ENCODE assay signal across 8 mouse cellular contexts in genomic region chr5:117115836-117116366, GRCm38 (mm10). TPM values are rescaled to one million over a fixed set of nuclear protein-coding genes. Genes with fewer than 3 reads are reported as not detected.
DNase-seq lines count a peak whose midpoint lies in the region; ATAC-seq and TF ChIP-seq lines count a peak whose summit lies in the region.

TSS of gene Suds3 (minus strand) at chr5:117116113.

- intact Hi-C loops in heart, postnatal 10 days (cut with DNase I): loop anchor here (2.0 to 10.0 kb wide), 7 partner anchors 91 to 379 kb away; partner anchors contain the start of genes Pebp1, Rfc5 and Wsb2

- peaks cover 18 to 28% of the 10 kb centered on the region in 2 experiments for H3K36me3 ChIP-seq in CH12.LX (replicated peaks in 1 of 2; ENCODE audit: control insufficient read depth in 1 of 2, insufficient read depth in 1 of 2, low read length in 1 of 2)
- H3K36me3 ChIP-seq in forebrain, embryonic 13.5 days (ENCODE audit: poor library complexity, severe bottlenecking): peaks cover 28% of the 10 kb centered on the region
- H3K36me3 ChIP-seq in liver, postnatal 0 days (replicated peaks; ENCODE audit: insufficient read depth, low read length): peaks cover 23% of the 10 kb centered on the region
- H3K36me3 ChIP-seq in neural tube, embryonic 14.5 days (ENCODE audit: control insufficient read depth, insufficient read depth, low read length): peaks cover 21% of the 10 kb centered on the region

- peak; percentile 96 for TF ChIP-seq RAD21 in CH12.LX (IDR thresholded peaks at IDR 0.05; ENCODE audit: low read depth, low read length)

- H3K79me2 ChIP-seq in CH12.LX (replicated peaks; ENCODE audit: control insufficient read depth, extremely low read depth, insufficient read depth, poor library complexity, severe bottlenecking): peaks cover 17% of the 10 kb centered on the region

- H3K27ac ChIP-seq in CH12.LX (ENCODE audit: insufficient read depth, low read depth): peak within 1 kb of the TSS; percentile 22
- H3K27ac ChIP-seq in forebrain, embryonic 13.5 days: peak within 1 kb of the TSS; percentile 75
- peak within 1 kb of the TSS; percentile 97 for H3K27ac ChIP-seq in liver, postnatal 0 days (ENCODE audit: low read depth)
- peak within 1 kb of the TSS; percentile 85 for H3K27ac ChIP-seq in neural tube, embryonic 14.5 days (ENCODE audit: low read depth, low read length)

- H3K9me3 ChIP-seq in CH12.LX (replicated peaks; ENCODE audit: low read length): no peaks in the 10 kb centered on the region
- no peaks in the 10 kb centered on the region for H3K9me3 ChIP-seq in forebrain, embryonic 13.5 days (replicated peaks)
- H3K9me3 ChIP-seq in liver, postnatal 0 days (ENCODE audit: low read length): no peaks in the 10 kb centered on the region
- H3K9me3 ChIP-seq in neural tube, embryonic 14.5 days (ENCODE audit: control insufficient read depth, low read length): no peaks in the 10 kb centered on the region

- peak within 1 kb of the TSS; percentile 91 to 98 (median 95) for H3K4me3 ChIP-seq in CH12.LX (replicated peaks in 1 of 3; ENCODE audit: low read depth in 2 of 3, low read length in 2 of 3, poor library complexity in 1 of 3)
- peak within 1 kb of the TSS; percentile 95 for H3K4me3 ChIP-seq in forebrain, embryonic 13.5 days
- H3K4me3 ChIP-seq in liver, postnatal 0 days (ENCODE audit: low read depth, low read length): peak within 1 kb of the TSS; percentile 91
- H3K4me3 ChIP-seq in neural tube, embryonic 14.5 days (ENCODE audit: low read depth, low read length): peak within 1 kb of the TSS; percentile 94

- WGBS in forebrain, embryonic 13.5 days: under 1% methylated on average over 58 of the region's 59 CpGs
- WGBS in large intestine, adult 2 months: under 1% methylated on average over 59 of the region's 59 CpGs
- 1% methylated on average over 50 of the region's 59 CpGs for WGBS in liver, postnatal 0 days (ENCODE audit: insufficient replicate concordance)
- WGBS in neural tube, embryonic 14.5 days: 2% methylated on average over 51 of the region's 59 CpGs

- peak; percentile 83 for ATAC-seq in forebrain, embryonic 13.5 days
- peak; percentile 66 for ATAC-seq in liver, postnatal 0 days
- ATAC-seq in neural tube, embryonic 14.5 days (ENCODE audit: low read depth): peak; percentile 76

- H3K27me3 ChIP-seq in CH12.LX (replicated peaks): peaks cover 4% of the 10 kb centered on the region
- peaks cover 2% of the 10 kb centered on the region; the same call in 1 of the 2 replicates for H3K27me3 ChIP-seq in forebrain, embryonic 13.5 days
- H3K27me3 ChIP-seq in liver, postnatal 0 days (ENCODE audit: insufficient read depth, low read length): no peaks in the 10 kb centered on the region
- H3K27me3 ChIP-seq in neural tube, embryonic 14.5 days (ENCODE audit: control insufficient read depth, insufficient read depth, low read length): no peaks in the 10 kb centered on the region

- peak; percentile 87 for DNase-seq in CH12.LX (ENCODE audit: extremely low read depth)
- DNase-seq in c-Kit-positive CD71-positive TER-119-positive erythroid progenitor cells, embryonic 14.5 days (ENCODE audit: low spot score): peak; percentile 91
- DNase-seq in heart, postnatal 10 days: peak; percentile 97 to 99
- DNase-seq in large intestine, adult 2 months (ENCODE audit: low read depth, low spot score): no peak
- peak; percentile 96 for DNase-seq in liver, postnatal 0 days
- DNase-seq in testis, postnatal 10 days (ENCODE audit: low spot score): peak; percentile 98

- dilution Hi-C loops in CH12.LX (cut with MboI; ENCODE audit: extremely low pct_ligation_motif_present, extremely low pct_unique_long_range_greater_than_20kb, low sequenced_read_pairs): no loop called here

- peak within 1 kb of the TSS; percentile 18 for H3K4me2 ChIP-seq in CH12.LX (ENCODE audit: insufficient read depth, low read depth, poor library complexity, severe bottlenecking)
- peak within 1 kb of the TSS; percentile 95 for H3K4me2 ChIP-seq in forebrain, embryonic 13.5 days
- H3K4me2 ChIP-seq in liver, postnatal 0 days (ENCODE audit: low read depth, low read length): peak within 1 kb of the TSS; percentile 82
- H3K4me2 ChIP-seq in neural tube, embryonic 14.5 days (ENCODE audit: low read depth, low read length): peak within 1 kb of the TSS; percentile 88

- in situ Hi-C loops in CH12.LX (cut with MboI; ENCODE audit: low pct_ligation_motif_present, low pct_unique_long_range_greater_than_20kb, low sequenced_read_pairs): loop anchor here (5.0 to 10.0 kb wide), 2 partner anchors 169 to 376 kb away; partner anchors contain the start of gene Pebp1

- peak; percentile 60 to 98 for TF ChIP-seq CTCF in CH12.LX (conservative IDR thresholded peaks at IDR 0.05 in 1 of 2, IDR thresholded peaks at IDR 0.05 in 1 of 2; ENCODE audit: low read depth in 2 of 2, low read length in 2 of 2)
- TF ChIP-seq CTCF in liver, postnatal 0 days (IDR thresholded peaks at IDR 0.05; ENCODE audit: low read depth): peak; percentile 99

- peaks cover 0 to 22% of the 10 kb centered on the region in 2 experiments; a peak in 2 of 4 replicates for H3K4me1 ChIP-seq in CH12.LX (ENCODE audit: control insufficient read depth in 1 of 2, insufficient read depth in 2 of 2)
- peaks cover 26% of the 10 kb centered on the region for H3K4me1 ChIP-seq in forebrain, embryonic 13.5 days
- peaks cover 17% of the 10 kb centered on the region for H3K4me1 ChIP-seq in liver, postnatal 0 days (ENCODE audit: insufficient read depth)
- H3K4me1 ChIP-seq in neural tube, embryonic 14.5 days (ENCODE audit: control insufficient read depth, insufficient read depth, low read length): peaks cover 9% of the 10 kb centered on the region

- peak within 1 kb of the TSS; percentile 91 for H3K9ac ChIP-seq in CH12.LX (ENCODE audit: insufficient read depth, low read depth)
- H3K9ac ChIP-seq in forebrain, embryonic 13.5 days: peak within 1 kb of the TSS; percentile 92
- H3K9ac ChIP-seq in liver, postnatal 0 days (replicated peaks): peak within 1 kb of the TSS; percentile 96
- H3K9ac ChIP-seq in neural tube, embryonic 14.5 days (replicated peaks; ENCODE audit: low read depth, low read length): peak within 1 kb of the TSS; percentile 83

- no peak for TF ChIP-seq EP300 in CH12.LX (IDR thresholded peaks at IDR 0.05; ENCODE audit: low read length)
- peak; percentile 68 for TF ChIP-seq EP300 in liver, postnatal 0 days (IDR thresholded peaks at IDR 0.05; ENCODE audit: low read depth)

- TF ChIP-seq POLR2A in CH12.LX (IDR thresholded peaks at IDR 0.05; ENCODE audit: low read depth, low read length): peak; percentile 69

TF ChIP-seq in CH12.LX, 34 proteins besides CTCF, POLR2A, EP300 and RAD21 (continues in another document):
- TF ChIP-seq NELFE (IDR thresholded peaks at IDR 0.05; ENCODE audit: low read depth, low read length): peak; percentile 63; the same call in 1 of the 2 replicates
- no peak for TF ChIP-seq ZKSCAN1 (IDR thresholded peaks at IDR 0.05; ENCODE audit: borderline replicate concordance, low read depth, low read length)
- no peak for TF ChIP-seq USF1 (IDR thresholded peaks at IDR 0.05; ENCODE audit: low read depth, low read length)
- TF ChIP-seq MAFK (IDR thresholded peaks at IDR 0.05; ENCODE audit: insufficient replicate concordance, low read length): no peak
- TF ChIP-seq JUND (conservative IDR thresholded peaks at IDR 0.05; ENCODE audit: low read depth, low read length): no peak
- no peak; the same call in 1 of the 2 replicates for TF ChIP-seq MXI1 (IDR thresholded peaks at IDR 0.05; ENCODE audit: low read depth, low read length)
- peak; percentile 98 for TF ChIP-seq ELF1 (IDR thresholded peaks at IDR 0.05; ENCODE audit: low read depth, low read length)
- TF ChIP-seq GABPA (IDR thresholded peaks at IDR 0.05; ENCODE audit: insufficient replicate concordance, low read depth, low read length): no peak; the same call in 1 of the 2 replicates
- TF ChIP-seq IRF4 (IDR thresholded peaks at IDR 0.05; ENCODE audit: low read depth, low read length): peak; percentile 73
- peak; percentile 89 for TF ChIP-seq HCFC1 (IDR thresholded peaks at IDR 0.05; ENCODE audit: low read depth, low read length)
- peak; percentile 57; the same call in 1 of the 2 replicates for TF ChIP-seq TCF12 (IDR thresholded peaks at IDR 0.05; ENCODE audit: low read depth, low read length)
- 0 out of 2 replicates have a peak, but pooled peaks have one; percentile 18 for TF ChIP-seq TBP (conservative IDR thresholded peaks at IDR 0.05; ENCODE audit: low read depth, low read length)
- TF ChIP-seq MEF2A (IDR thresholded peaks at IDR 0.05; ENCODE audit: borderline replicate concordance, low read depth, low read length): peak; percentile 81
- peak; percentile 98 for TF ChIP-seq SMC3 (IDR thresholded peaks at IDR 0.05; ENCODE audit: low read depth, low read length)
- TF ChIP-seq ETS1 (conservative IDR thresholded peaks at IDR 0.05; ENCODE audit: low read depth, low read length): no peak; the same call in 1 of the 2 replicates
- no peak for TF ChIP-seq ZNF384 (IDR thresholded peaks at IDR 0.05; ENCODE audit: low read depth, low read length)
- TF ChIP-seq SIN3A (IDR thresholded peaks at IDR 0.05; ENCODE audit: low read length): peak; percentile 87
- TF ChIP-seq UBTF (IDR thresholded peaks at IDR 0.05; ENCODE audit: low read depth, low read length): no peak
- TF ChIP-seq USF2 (conservative IDR thresholded peaks at IDR 0.05; ENCODE audit: low read depth, low read length): no peak
- TF ChIP-seq ZC3H11A (IDR thresholded peaks at IDR 0.05; ENCODE audit: low read depth, low read length): peak; percentile 90
- TF ChIP-seq MAX (IDR thresholded peaks at IDR 0.05; ENCODE audit: low read length): peak; percentile 100
- TF ChIP-seq JUN (IDR thresholded peaks at IDR 0.05; ENCODE audit: insufficient read depth, low read depth, low read length): no peak
- TF ChIP-seq KAT2A (IDR thresholded peaks at IDR 0.05; ENCODE audit: insufficient replicate concordance, low read length): peak; percentile 83; the same call in 1 of the 2 replicates
- peak; percentile 63; the same call in 1 of the 2 replicates for TF ChIP-seq MYC (IDR thresholded peaks at IDR 0.05; ENCODE audit: low read depth, low read length)
- TF ChIP-seq RCOR1 (conservative IDR thresholded peaks at IDR 0.05; ENCODE audit: low read depth, low read length): no peak
- TF ChIP-seq PAX5 (IDR thresholded peaks at IDR 0.05; ENCODE audit: low read length): no peak

RNA-seq across cellular contexts. Expression of gene Suds3, which starts in this region (rescaled TPM):
- total RNA-seq in CH12.LX (2012; rRNA removed): 54.2 and 64.9 TPM in 2 replicates
- 68.1 and 70.9 TPM in 2 replicates for total RNA-seq in CH12.LX (2014; rRNA removed)
- polyA plus RNA-seq in CH12.LX (2012; ENCODE audit: insufficient read length, low read depth): 103 and 134 TPM in 2 replicates
- 79.0 and 83.5 TPM in 2 replicates for polyA plus RNA-seq in forebrain, embryonic 13.5 days (2015; fragmentation: Nextera tagmentation; extraction: Ambion mirVana)
- 10 to 100 TPM; 63.7 to 88.5 TPM for total RNA-seq in heart, postnatal 10 days (2021)
- polyA plus RNA-seq in large intestine, adult 2 months (2012; rRNA removed): 52.0 and 65.2 TPM in 2 replicates
- polyA plus RNA-seq in liver, postnatal 0 days (2015; fragmentation: Nextera tagmentation; extraction: Ambion mirVana): 30.5 and 33.4 TPM in 2 replicates
- polyA plus RNA-seq in neural tube, embryonic 14.5 days (2014; fragmentation: Nextera tagmentation; extraction: Ambion mirVana): 51.1 and 51.3 TPM in 2 replicates

Comparison
In these comparisons a context has a peak if more than half of its experiments do, and no peak if none do; other contexts are left out.
1. H3K27ac ChIP-seq: peak in every context shown above with its lines; median percentile 97 in liver, postnatal 0 days; 85 in neural tube, embryonic 14.5 days; 75 in forebrain, embryonic 13.5 days; 22 in CH12.LX.
2. H3K4me2 ChIP-seq: peak in every context shown above with its lines; median percentile 95 in forebrain, embryonic 13.5 days; 88 in neural tube, embryonic 14.5 days; 82 in liver, postnatal 0 days; 18 in CH12.LX.